Mouse (Mus musculus) liver, embryonic 12.5 days (tissue): ENCODE measurements at regions not wholly inside any gene's neighbourhood (a gene's known extent, or its start where the extent isn't known, plus 50 kb on each side); places are given as distances from the start of the nearest gene placed in this dataset.

Experiments used
- ATAC-seq: fragments of 200-750 bp; cut with Nextera tagmentation; 2 replicates; pipeline ENCODE4 v1.8.0; 2017; ENCODE audit warnings: moderate number of reproducible peaks, mild to moderate bottlenecking, moderate library complexity
- H3K27ac ChIP-seq: fragments of 300-500 bp; sonication (generic); 2 replicates; pipeline ENCODE4 v1.5.1; 2016; ENCODE audit warnings: mild to moderate bottlenecking
- H3K27me3 ChIP-seq: fragments of 300-500 bp; sonication (generic); replicated peaks from 2 replicates; pipeline ENCODE4 v1.6.1; 2016; ENCODE audit warnings: mild to moderate bottlenecking, moderate library complexity
- H3K36me3 ChIP-seq: fragments of 300-500 bp; sonication (generic); 2 replicates; pipeline ENCODE4 v1.6.1; 2016; ENCODE audit warnings: mild to moderate bottlenecking, moderate library complexity
- H3K4me1 ChIP-seq: fragments of 300-500 bp; sonication (generic); 2 replicates; pipeline ENCODE4 v1.6.1; 2016
- H3K4me2 ChIP-seq: fragments of 300-500 bp; sonication (generic); 2 replicates; pipeline ENCODE4 v1.6.1; 2016; ENCODE audit warnings: mild to moderate bottlenecking, moderate library complexity
- H3K4me3 ChIP-seq: fragments of 300-500 bp; sonication (generic); 2 replicates; pipeline ENCODE4 v1.5.1; 2016; ENCODE audit warnings: mild to moderate bottlenecking, moderate library complexity
- H3K9ac ChIP-seq: fragments of 300-500 bp; sonication (generic); 2 replicates; pipeline ENCODE4 v1.6.1; 2016; ENCODE audit warnings: mild to moderate bottlenecking, moderate library complexity
- H3K9me3 ChIP-seq: fragments of 300-500 bp; sonication (generic); replicated peaks from 2 replicates; pipeline ENCODE4 v1.6.1; 2016; ENCODE audit warnings: mild to moderate bottlenecking, moderate library complexity
- WGBS: fragments of 180-500 bp; shearing (Covaris S2); methylation state at CpG from one replicate; pipeline ENCODE4 v1.1.7; 2016; ENCODE audit not compliant: insufficient replicate concordance; 5-methylcytosine and 5-hydroxymethylcytosine counted together

DNA sequence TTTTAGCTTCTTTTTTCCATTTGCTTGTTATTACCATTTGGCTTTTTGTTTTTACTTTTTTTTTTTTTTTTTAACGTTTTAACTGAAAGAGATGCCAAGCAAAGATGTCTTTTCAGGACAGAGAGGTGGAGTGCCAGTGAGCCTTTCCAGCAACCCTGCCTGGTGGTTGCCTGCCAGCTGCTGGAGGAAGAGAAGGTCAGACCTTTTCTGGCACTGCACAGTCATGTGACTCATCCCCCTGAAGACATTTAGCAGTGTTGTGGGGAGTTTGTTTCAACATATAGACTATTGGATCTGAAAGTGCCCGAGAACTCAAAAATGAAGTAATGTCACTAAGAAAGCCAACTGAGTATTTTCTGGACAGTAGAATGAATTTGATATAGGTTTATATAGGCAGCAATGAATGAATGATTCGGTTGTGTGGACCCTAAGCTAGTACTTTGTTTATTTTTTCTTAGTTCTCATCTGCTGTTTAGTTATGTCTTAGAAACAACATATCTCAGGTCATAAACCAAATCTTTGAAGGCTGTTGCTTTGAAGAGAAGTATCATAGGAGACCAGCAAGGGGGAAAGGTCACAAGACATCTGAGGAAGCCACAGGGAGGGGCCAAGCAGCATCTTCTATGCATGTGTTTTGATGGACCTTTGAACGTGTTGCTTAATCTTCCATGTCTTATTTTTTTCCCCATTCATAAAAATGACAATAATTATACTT lies 604.2 kb downstream of the Ptprc start:
- no peak for ATAC-seq
- 52% methylated on average over 4 of the region's 4 CpGs for WGBS

DNA sequence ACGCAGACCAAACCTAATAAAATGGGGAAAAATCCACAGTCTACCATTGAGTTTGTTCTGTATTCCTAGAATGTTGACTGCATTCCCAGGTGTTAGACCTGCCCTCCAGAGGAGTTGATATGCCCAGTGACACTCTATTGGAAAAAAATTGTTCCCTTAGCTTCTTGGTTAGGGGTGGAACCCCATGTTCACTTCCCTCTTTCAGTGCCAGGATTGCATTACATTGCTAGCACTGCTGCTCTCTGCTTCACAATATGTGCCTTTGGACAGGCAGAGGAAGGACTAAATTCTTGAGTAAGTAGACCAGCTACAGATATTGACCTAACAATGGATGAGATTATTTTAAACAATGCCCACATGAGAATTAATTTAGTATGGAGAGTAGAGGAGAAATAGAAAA lies 607.3 kb upstream of the Nr5a2 start:
- no peak overlapping the region for H3K9ac ChIP-seq
- no peaks in the 10 kb centered on the region for H3K36me3 ChIP-seq
- no peak overlapping the region for H3K4me3 ChIP-seq
- H3K4me1 ChIP-seq = no peaks in the 10 kb centered on the region
- H3K9me3 ChIP-seq = no peaks in the 10 kb centered on the region
- no peak for ATAC-seq
- WGBS = 89% methylated on average over 1 of the region's 1 CpGs
- H3K27ac ChIP-seq = no peak overlapping the region
- no peak overlapping the region for H3K4me2 ChIP-seq
- no peaks in the 10 kb centered on the region for H3K27me3 ChIP-seq

More for the DNA sequence above, 604.2 kb downstream of the Ptprc start:
- Histone ChIP-seq H3K36me3 (no peaks in the 10 kb centered on the region), H3K4me1 (no peaks in the 10 kb centered on the region), H3K27ac (no peak overlapping the region), H3K9ac (no peak overlapping the region), H3K4me3 (no peak overlapping the region), H3K4me2 (no peak overlapping the region), H3K27me3 (no peaks in the 10 kb centered on the region), H3K9me3 (no peaks in the 10 kb centered on the region)

DNA sequence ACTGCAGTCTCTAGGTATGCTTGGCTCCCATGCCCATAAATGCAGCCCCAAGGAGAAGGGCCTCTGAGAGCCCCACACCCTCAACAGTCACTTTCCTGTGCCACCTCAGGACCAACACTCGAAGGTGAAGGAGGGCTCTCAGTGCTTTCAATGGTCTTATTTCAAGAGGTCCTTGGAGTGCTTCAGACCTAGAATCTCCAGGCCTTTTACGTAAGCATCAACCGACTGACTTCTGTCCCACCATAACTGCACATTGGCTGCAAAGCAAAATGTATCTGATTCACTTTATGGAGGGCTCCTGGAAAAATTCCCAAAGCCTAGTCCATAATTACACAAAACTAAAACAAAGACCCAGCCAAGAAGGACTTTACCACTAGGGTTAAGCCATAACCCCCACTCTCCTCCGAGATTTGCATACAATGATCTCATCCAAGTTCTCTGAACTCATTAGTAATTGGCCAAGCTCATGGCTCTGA lies 605.4 kb upstream of the Nr5a2 start:
- Histone ChIP-seq H3K9ac (no peak overlapping the region), H3K9me3 (no peaks in the 10 kb centered on the region), H3K4me3 (no peak overlapping the region), H3K4me2 (no peak overlapping the region), H3K36me3 (no peaks in the 10 kb centered on the region), H3K4me1 (no peaks in the 10 kb centered on the region), H3K27me3 (no peaks in the 10 kb centered on the region), H3K27ac (no peak overlapping the region)
- no peak for ATAC-seq
- 69% methylated on average over 4 of the region's 4 CpGs for WGBS

- Histone ChIP-seq H3K4me3 (no peak overlapping the region), H3K9me3 (no peaks in the 10 kb centered on the region), H3K36me3 (no peaks in the 10 kb centered on the region), H3K4me1 (no peaks in the 10 kb centered on the region), H3K4me2 (no peak overlapping the region), H3K27me3 (no peaks in the 10 kb centered on the region), H3K9ac (no peak overlapping the region), H3K27ac (no peak overlapping the region)
- no peak for ATAC-seq
- WGBS = 50% methylated on average over 3 of the region's 3 CpGs
Observed at GRCm38 (mm10) chr1:137561686-137562085, 601.4 kb upstream of the Nr5a2 start.

- H3K27ac ChIP-seq = no peak overlapping the region
- H3K4me2 ChIP-seq = no peak overlapping the region
- H3K36me3 ChIP-seq = no peaks in the 10 kb centered on the region
- H3K27me3 ChIP-seq = no peaks in the 10 kb centered on the region
- no peak overlapping the region for H3K9ac ChIP-seq
- 43% methylated on average over 11 of the region's 11 CpGs for WGBS
- H3K4me1 ChIP-seq = no peaks in the 10 kb centered on the region
- ATAC-seq = no peak
- H3K9me3 ChIP-seq = no peaks in the 10 kb centered on the region
- no peak overlapping the region for H3K4me3 ChIP-seq
Observed at GRCm38 (mm10) chr1:137560389-137561268, 600.4 kb upstream of the Nr5a2 start.

- Histone ChIP-seq H3K9ac (no peak overlapping the region), H3K4me2 (no peak overlapping the region), H3K36me3 (no peaks in the 10 kb centered on the region), H3K27me3 (no peaks in the 10 kb centered on the region), H3K9me3 (no peaks in the 10 kb centered on the region), H3K4me1 (no peaks in the 10 kb centered on the region), H3K4me3 (no peak overlapping the region), H3K27ac (no peak overlapping the region)
- no peak for ATAC-seq
- 30% methylated on average over 1 of the region's 1 CpGs for WGBS
Observed at GRCm38 (mm10) chr1:137549659-137550058, 589.4 kb upstream of the Nr5a2 start.

DNA sequence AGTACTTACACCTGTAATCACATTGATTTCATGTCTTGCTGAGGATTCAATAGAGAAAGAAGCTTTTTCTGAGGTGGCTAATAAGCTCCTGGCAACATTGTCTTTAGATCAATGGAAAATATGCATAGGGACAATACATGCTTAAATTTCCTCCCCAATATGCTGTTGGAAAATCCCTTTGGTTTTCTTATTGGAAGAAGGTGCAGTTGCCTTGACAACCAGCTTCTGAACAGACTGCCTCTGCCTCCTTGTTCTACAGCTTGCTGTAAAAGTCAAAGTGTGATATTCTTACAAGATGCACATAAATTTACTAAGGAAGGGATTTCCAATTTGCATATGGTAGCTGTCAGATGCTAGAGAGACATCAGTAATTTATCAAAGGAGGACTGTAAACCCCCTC lies 585.4 kb upstream of the Nr5a2 start:
- H3K4me1 ChIP-seq = no peaks in the 10 kb centered on the region
- no peak overlapping the region for H3K9ac ChIP-seq
- no peaks in the 10 kb centered on the region for H3K9me3 ChIP-seq
- H3K27ac ChIP-seq = no peak overlapping the region
- H3K4me2 ChIP-seq = no peak overlapping the region
- no peaks in the 10 kb centered on the region for H3K36me3 ChIP-seq
- no peak for ATAC-seq
- H3K4me3 ChIP-seq = no peak overlapping the region
- H3K27me3 ChIP-seq = no peaks in the 10 kb centered on the region

DNA sequence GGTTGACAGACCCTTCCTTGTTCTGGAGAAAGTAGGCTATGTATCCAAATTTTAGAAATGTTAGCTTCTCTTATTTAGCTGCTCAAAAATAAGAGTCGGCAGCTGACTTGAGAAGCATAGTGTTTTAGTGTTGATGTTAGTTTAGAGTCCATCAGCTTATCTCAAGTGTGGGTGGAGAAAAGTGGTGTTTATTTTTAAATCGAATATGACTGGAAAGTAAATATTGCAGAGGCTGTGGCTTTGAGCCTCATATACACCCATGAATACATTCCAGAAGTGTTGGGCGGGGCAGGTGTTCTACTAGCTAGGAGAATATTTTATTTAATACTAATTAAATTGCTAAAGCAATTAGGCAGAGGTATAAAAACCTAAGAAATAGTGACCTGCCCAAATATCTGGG lies 583.6 kb upstream of the Nr5a2 start:
- H3K4me1 ChIP-seq = no peaks in the 10 kb centered on the region
- H3K4me2 ChIP-seq = no peak overlapping the region
- no peak overlapping the region for H3K4me3 ChIP-seq
- no peaks in the 10 kb centered on the region for H3K9me3 ChIP-seq
- H3K27me3 ChIP-seq = no peaks in the 10 kb centered on the region
- H3K36me3 ChIP-seq = no peaks in the 10 kb centered on the region
- H3K27ac ChIP-seq = no peak overlapping the region
- WGBS = 69% methylated on average over 3 of the region's 3 CpGs
- no peak for ATAC-seq
- no peak overlapping the region for H3K9ac ChIP-seq

GRCm38 (mm10) chr1:137541453-137541852 lies 581.2 kb upstream of the Nr5a2 start:
- Histone ChIP-seq H3K27ac (no peak overlapping the region), H3K4me1 (no peaks in the 10 kb centered on the region), H3K9ac (no peak overlapping the region), H3K4me3 (no peak overlapping the region), H3K4me2 (no peak overlapping the region), H3K36me3 (no peaks in the 10 kb centered on the region), H3K9me3 (no peaks in the 10 kb centered on the region), H3K27me3 (no peaks in the 10 kb centered on the region)
- WGBS = 75% methylated on average over 9 of the region's 9 CpGs
- ATAC-seq = no peak

DNA sequence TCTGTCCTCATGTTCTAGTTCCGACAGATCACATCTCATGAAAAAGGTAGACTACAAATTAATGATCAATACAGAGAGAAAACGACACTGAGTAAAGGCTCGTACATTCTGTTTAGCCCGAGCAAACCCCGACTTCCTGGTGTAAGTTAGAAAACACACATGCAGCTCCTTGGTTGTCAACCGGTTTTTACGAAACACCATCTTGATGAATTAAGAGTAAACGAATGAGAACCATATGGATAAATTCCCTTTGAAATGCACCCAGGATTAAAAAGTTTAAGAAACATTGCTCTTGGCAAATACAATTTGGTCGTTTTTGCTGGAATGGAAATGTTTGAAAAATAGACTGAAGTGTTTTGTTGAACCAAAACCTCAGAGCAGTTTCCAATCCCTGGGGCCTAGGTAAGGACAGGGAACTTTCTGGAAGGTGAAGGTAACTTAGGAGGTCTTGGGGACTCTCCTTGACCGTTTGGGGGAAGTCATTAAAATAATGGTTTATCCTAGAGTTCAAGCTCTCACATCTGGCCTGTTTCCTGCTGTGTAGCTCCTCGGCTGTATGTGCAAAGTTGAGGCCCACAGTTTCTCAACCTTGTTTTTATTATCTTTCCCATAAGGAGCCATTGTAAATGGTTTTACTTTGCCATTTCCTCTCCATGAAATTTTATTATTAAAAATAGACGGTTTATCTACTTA lies 579.3 kb upstream of the Nr5a2 start:
- 64% methylated on average over 12 of the region's 12 CpGs for WGBS
- no peaks in the 10 kb centered on the region for H3K4me1 ChIP-seq
- no peaks in the 10 kb centered on the region for H3K9me3 ChIP-seq
- no peaks in the 10 kb centered on the region for H3K27me3 ChIP-seq
- H3K9ac ChIP-seq = no peak overlapping the region
- no peak overlapping the region for H3K4me2 ChIP-seq
- H3K27ac ChIP-seq = no peak overlapping the region
- H3K4me3 ChIP-seq = no peak overlapping the region
- no peak for ATAC-seq
- no peaks in the 10 kb centered on the region for H3K36me3 ChIP-seq

DNA sequence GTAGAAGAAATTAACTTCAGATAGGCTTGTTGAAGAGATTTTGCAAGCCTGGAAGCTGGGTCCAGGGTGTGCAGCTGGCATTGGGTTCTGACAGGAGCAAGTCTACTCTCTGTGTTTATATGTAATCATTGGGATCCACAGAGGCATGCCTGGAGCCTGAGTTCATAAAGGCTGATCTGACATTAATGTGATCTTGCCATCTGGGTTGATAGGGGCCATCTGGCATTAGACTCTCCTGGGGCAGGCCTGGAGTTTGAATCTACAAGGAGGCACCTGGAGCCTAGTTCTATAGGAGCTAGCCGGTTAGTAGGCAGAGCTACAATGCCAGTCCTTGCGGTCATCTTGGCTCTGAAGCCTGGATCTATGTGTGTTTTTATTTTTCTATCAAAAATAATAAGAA lies 554.5 kb upstream of the Nr5a2 start:
- WGBS = 76% methylated on average over 2 of the region's 2 CpGs
- H3K9me3 ChIP-seq = no peaks in the 10 kb centered on the region
- no peak for ATAC-seq

More for the DNA sequence above, 554.5 kb upstream of the Nr5a2 start:
- Histone ChIP-seq H3K27me3 (no peaks in the 10 kb centered on the region), H3K27ac (no peak overlapping the region), H3K4me3 (no peak overlapping the region), H3K4me1 (no peaks in the 10 kb centered on the region), H3K4me2 (no peak overlapping the region), H3K36me3 (no peaks in the 10 kb centered on the region), H3K9ac (no peak overlapping the region)
